Mouse (Mus musculus): ENCODE results near the gene Ppef1.
"Not testable (repeated sequence)": the region's sequence is repeated elsewhere in the genome, so short reads cannot be mapped to it uniquely, and the experiment has no call there.

The Ppef1 gene

GRCm38 (mm10) chrX:160735650-160736049, at the start of gene Ppef1:
Ppef1 (minus strand) TSS chrX:160735765.
- DNase-seq: no peak

- no peak for DNase-seq
These were observed 46.7 kb upstream of the Ppef1 start for GRCm38 (mm10) chrX:160782276-160782675.

GRCm38 (mm10) chrX:160773033-160773432, 37.5 kb upstream of the Ppef1 start:
- DNase-seq: no peak

GRCm38 (mm10) chrX:160769622-160770021, 34.1 kb upstream of the Ppef1 start:
- DNase-seq: not testable (repeated sequence)

- no peak for DNase-seq
These were observed 32.1 kb upstream of the Ppef1 start, which contains the start of gene Rs1 for GRCm38 (mm10) chrX:160767713-160768112. Rs1 (plus strand) TSS chrX:160768013.

- DNase-seq: peak in 1 of 2 experiments; percentile 41
These were observed 30.7 kb upstream of the Ppef1 start for GRCm38 (mm10) chrX:160766233-160766616.

- DNase-seq: peak; percentile 85 to 93
These were observed 30.0 kb upstream of the Ppef1 start for GRCm38 (mm10) chrX:160765389-160766232.

- no peak for DNase-seq
These were observed 15.2 kb upstream of the Ppef1 start for GRCm38 (mm10) chrX:160750808-160751207.

GRCm38 (mm10) chrX:160748653-160749052, 13.1 kb upstream of the Ppef1 start:
- no peak for DNase-seq

GRCm38 (mm10) chrX:160745399-160745798, 9.8 kb upstream of the Ppef1 start:
- DNase-seq: no peak

GRCm38 (mm10) chrX:160699171-160699570, 36.4 kb downstream of the Ppef1 start:
- DNase-seq: no peak

GRCm38 (mm10) chrX:160691559-160691958, 44.0 kb downstream of the Ppef1 start:
- DNase-seq: peak; percentile 24 to 33

GRCm38 (mm10) chrX:160690094-160690493, 45.5 kb downstream of the Ppef1 start:
- DNase-seq: no peak

GRCm38 (mm10) chrX:160669992-160670391, 65.6 kb downstream of the Ppef1 start:
- no peak for DNase-seq

GRCm38 (mm10) chrX:160610882-160611644, 124.5 kb downstream of the Ppef1 start:
- no peak for DNase-seq

- DNase-seq: no peak
These were observed 125.1 kb downstream of the Ppef1 start for GRCm38 (mm10) chrX:160610482-160610881.

- DNase-seq: peak in 1 of 2 experiments; percentile 22
These were observed 125.7 kb downstream of the Ppef1 start for GRCm38 (mm10) chrX:160609849-160610248.

- DNase-seq: no peak
These were observed 131.5 kb downstream of the Ppef1 start for GRCm38 (mm10) chrX:160603981-160604541.

GRCm38 (mm10) chrX:160603316-160603715, 132.2 kb downstream of the Ppef1 start:
- no peak for DNase-seq

GRCm38 (mm10) chrX:160602770-160603169, 132.8 kb downstream of the Ppef1 start:
- DNase-seq: no peak

- no peak for DNase-seq
These were observed 134.5 kb downstream of the Ppef1 start for GRCm38 (mm10) chrX:160601053-160601452.

- DNase-seq: peak in 1 of 2 experiments; percentile 33
These were observed 136.8 kb downstream of the Ppef1 start for GRCm38 (mm10) chrX:160598562-160599458.
